Mouse (Mus musculus): ENCODE measurements at regions not wholly inside any gene's neighbourhood (a gene's known extent, or its start where the extent isn't known, plus 50 kb on each side); places are given as distances from the start of the nearest gene placed in this dataset.

DNA sequence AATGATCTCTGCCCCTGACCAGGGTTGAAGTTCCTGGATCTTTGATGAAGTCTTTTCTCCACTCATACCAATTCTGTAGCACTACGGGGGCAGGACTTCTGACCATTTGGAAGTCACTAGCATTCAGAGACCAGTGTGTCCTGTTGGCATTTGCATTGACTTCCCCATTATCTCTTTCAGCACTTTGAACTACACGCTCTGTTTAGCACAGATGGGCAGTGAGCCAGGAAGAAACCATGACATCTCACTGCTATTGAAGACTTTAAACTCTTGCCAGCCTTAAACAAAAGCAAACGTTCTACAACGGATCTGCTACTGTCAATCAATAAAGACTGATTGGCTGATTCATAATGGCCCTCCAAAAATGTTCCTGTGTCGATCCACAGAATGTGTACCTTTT, 222.5 kb upstream of the Clnk start:
- H3K27ac ChIP-seq (ENCODE audit: control insufficient read depth, insufficient read depth, low read depth, low read length), result no peak overlapping the region
- TF ChIP-seq CTCF (IDR thresholded peaks at IDR 0.05; ENCODE audit: control insufficient read depth, insufficient read depth, insufficient replicate concordance, low read depth, low read length) (no peak), POLR2A (IDR thresholded peaks at IDR 0.05; ENCODE audit: control insufficient read depth, low read depth, low read length) (no peak)
- H3K4me3 ChIP-seq (ENCODE audit: control insufficient read depth, low read depth, low read length), result no peak overlapping the region
- H3K27me3 ChIP-seq (ENCODE audit: control insufficient read depth, insufficient read depth, low read length), result no peaks in the 10 kb centered on the region
- H3K36me3 ChIP-seq (ENCODE audit: control insufficient read depth, insufficient read depth, low read length), result no peaks in the 10 kb centered on the region
- H3K4me1 ChIP-seq (ENCODE audit: control insufficient read depth, insufficient read depth, low read length), result no peaks in the 10 kb centered on the region

DNA sequence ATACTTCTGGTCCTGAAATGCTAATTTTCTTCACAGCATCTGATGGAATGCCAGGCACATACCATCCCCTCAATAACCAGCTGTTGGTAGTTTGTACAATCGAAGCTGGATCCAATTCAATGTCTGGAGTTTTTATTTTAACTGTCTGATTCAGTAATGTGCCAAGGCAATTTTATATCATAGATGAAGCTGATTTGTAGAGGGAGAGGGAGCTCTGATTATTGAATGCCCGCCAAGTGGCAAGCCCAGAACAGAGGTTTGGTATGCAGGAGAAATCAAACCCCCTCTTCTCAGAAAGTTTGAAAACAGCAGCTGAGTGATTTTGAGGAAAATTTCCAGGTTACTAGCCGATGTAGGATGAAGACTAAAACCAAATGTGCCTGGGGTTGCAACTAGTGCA, 218.3 kb upstream of the Clnk start:
- Histone ChIP-seq H3K27me3 (ENCODE audit: control insufficient read depth, insufficient read depth, low read length) (no peaks in the 10 kb centered on the region), H3K27ac (ENCODE audit: control insufficient read depth, insufficient read depth, low read depth, low read length) (no peak overlapping the region), H3K4me3 (ENCODE audit: control insufficient read depth, low read depth, low read length) (no peak overlapping the region), H3K4me1 (ENCODE audit: control insufficient read depth, insufficient read depth, low read length) (no peaks in the 10 kb centered on the region), H3K36me3 (ENCODE audit: control insufficient read depth, insufficient read depth, low read length) (no peaks in the 10 kb centered on the region)
- no peak for TF ChIP-seq POLR2A (IDR thresholded peaks at IDR 0.05; ENCODE audit: control insufficient read depth, low read depth, low read length)

DNA sequence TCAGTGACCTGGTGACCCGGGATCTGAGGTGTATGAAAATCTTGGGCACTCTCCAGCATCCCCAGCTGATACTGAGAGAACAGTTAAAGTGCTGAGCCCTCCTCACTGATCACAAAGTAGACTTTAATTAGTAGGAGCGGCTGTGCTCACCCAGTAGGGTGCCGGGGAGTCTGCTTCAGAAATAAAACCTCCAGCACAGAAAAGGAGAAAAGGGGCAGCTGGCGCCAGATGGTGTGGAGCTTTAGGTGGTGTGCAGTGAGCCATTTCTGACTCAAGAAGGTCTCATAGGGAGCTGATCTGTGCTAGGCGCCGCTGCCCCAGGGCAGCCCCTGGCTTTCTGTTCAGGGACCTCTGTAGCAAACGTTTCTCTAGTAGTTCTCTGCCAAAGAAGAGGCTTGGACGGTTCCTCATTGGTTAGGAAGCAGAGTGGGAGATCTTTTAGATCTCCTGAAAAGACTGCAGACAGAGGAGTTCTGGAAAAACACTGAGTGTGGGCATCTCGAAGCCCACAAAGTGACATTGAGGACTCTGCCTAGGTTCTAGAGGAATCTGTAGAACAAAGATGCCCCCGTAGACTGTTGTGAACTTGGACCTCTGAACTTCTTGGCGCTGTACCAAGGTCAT, 200.1 kb upstream of the Clnk start:
- TF ChIP-seq POLR2A (IDR thresholded peaks at IDR 0.05; ENCODE audit: control insufficient read depth, low read depth, low read length), result no peak
- no peak for TF ChIP-seq CTCF (IDR thresholded peaks at IDR 0.05; ENCODE audit: control insufficient read depth, insufficient read depth, insufficient replicate concordance, low read depth, low read length)
- Histone ChIP-seq H3K27me3 (ENCODE audit: control insufficient read depth, insufficient read depth, low read length) (no peaks in the 10 kb centered on the region), H3K4me1 (ENCODE audit: control insufficient read depth, insufficient read depth, low read length) (peaks cover 3% of the 10 kb centered on the region; the same call in 1 of the 2 replicates), H3K4me3 (ENCODE audit: control insufficient read depth, low read depth, low read length) (no peak overlapping the region), H3K36me3 (ENCODE audit: control insufficient read depth, insufficient read depth, low read length) (no peaks in the 10 kb centered on the region), H3K27ac (ENCODE audit: control insufficient read depth, insufficient read depth, low read depth, low read length) (no peak overlapping the region)

DNA sequence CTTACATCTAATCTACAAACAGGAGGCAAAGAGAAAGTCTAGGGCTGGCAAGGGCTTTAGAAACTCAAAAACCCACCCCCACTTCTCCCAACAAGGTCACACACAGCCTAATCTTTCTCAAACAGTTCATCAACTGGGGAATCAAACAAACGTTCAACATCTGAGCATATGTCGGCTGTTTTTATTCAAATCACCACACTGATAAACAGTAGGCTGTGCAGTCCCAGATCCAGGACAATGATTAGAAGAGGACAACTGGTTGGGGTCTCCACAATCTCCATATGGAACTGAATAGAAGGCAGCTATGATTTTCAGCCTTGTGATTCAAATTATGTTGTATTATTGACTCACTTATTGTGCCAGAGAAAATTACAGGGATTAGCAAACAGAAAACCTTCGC, 193.1 kb upstream of the Clnk start:
- no peaks in the 10 kb centered on the region for H3K27me3 ChIP-seq (ENCODE audit: control insufficient read depth, insufficient read depth, low read length)
- no peaks in the 10 kb centered on the region for H3K4me1 ChIP-seq (ENCODE audit: control insufficient read depth, insufficient read depth, low read length)
- H3K27ac ChIP-seq (ENCODE audit: control insufficient read depth, insufficient read depth, low read depth, low read length), result no peak overlapping the region
- H3K36me3 ChIP-seq (ENCODE audit: control insufficient read depth, insufficient read depth, low read length), result no peaks in the 10 kb centered on the region
- TF ChIP-seq POLR2A (IDR thresholded peaks at IDR 0.05; ENCODE audit: control insufficient read depth, low read depth, low read length), result no peak
- no peak overlapping the region for H3K4me3 ChIP-seq (ENCODE audit: control insufficient read depth, low read depth, low read length)

DNA sequence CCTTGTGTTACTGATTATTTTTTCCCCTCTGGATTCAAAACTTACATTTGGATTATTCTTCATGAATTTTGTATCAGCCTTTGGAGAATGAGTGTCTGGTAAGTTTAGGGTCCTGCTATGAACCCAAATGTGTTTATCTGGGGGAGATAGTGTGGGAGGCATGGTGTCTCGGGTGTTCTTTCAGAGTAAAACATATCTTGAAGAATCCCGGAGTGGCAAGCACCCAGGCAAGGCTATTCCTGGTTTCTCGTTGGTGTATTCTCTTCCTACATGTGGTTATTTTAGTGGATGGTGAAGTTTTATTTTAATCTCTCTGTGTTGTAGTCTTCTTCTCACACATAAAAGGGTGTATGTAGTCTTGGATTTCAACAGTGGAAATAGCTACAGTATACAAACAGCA, 186.4 kb upstream of the Clnk start:
- H3K4me1 ChIP-seq (ENCODE audit: control insufficient read depth, insufficient read depth, low read length), result no peaks in the 10 kb centered on the region
- H3K36me3 ChIP-seq (ENCODE audit: control insufficient read depth, insufficient read depth, low read length), result no peaks in the 10 kb centered on the region
- H3K27me3 ChIP-seq (ENCODE audit: control insufficient read depth, insufficient read depth, low read length), result no peaks in the 10 kb centered on the region
- H3K27ac ChIP-seq (ENCODE audit: control insufficient read depth, insufficient read depth, low read depth, low read length), result no peak overlapping the region
- no peak overlapping the region for H3K4me3 ChIP-seq (ENCODE audit: control insufficient read depth, low read depth, low read length)
- TF ChIP-seq POLR2A (IDR thresholded peaks at IDR 0.05; ENCODE audit: control insufficient read depth, low read depth, low read length) (no peak), CTCF (IDR thresholded peaks at IDR 0.05; ENCODE audit: control insufficient read depth, insufficient read depth, insufficient replicate concordance, low read depth, low read length) (no peak)

DNA sequence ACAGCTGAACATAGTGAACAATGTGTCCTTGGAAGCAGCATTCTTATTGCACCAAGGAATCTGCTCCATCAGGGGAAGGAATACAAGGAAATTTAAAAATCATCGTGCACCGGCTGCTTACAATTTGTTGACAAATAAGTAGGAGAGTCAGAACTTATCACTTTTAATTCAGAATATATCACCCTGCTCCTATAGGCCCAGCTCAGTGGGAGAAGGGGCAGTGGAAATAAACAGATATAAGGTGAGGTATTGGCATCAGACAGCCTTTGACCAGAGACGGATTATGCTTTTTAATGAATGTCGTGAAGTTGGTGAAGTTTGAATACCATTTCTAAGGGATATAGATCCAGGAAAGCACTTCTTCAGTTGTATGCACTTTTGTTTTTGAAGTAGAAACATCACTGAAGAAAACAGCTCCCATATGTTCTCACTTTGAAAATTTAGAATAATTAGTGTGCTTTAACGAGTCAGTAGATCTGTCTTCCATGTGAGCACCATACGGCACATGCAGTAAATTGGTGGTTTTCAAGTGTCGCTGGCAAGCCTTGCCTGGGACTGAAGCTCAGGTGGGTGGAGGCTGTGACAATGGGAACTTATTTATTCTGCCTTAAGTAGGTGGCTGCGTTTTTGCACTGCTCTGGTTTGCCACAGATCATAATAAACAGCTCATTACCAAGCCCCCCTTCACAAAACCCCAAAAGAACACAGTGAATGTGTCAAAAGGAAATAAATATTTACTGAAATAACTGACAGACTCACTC, 176.1 kb upstream of the Clnk start:
- TF ChIP-seq POLR2A (IDR thresholded peaks at IDR 0.05; ENCODE audit: control insufficient read depth, low read depth, low read length) (no peak), CTCF (IDR thresholded peaks at IDR 0.05; ENCODE audit: control insufficient read depth, insufficient read depth, insufficient replicate concordance, low read depth, low read length) (no peak)
- no peaks in the 10 kb centered on the region for H3K27me3 ChIP-seq (ENCODE audit: control insufficient read depth, insufficient read depth, low read length)
- no peak overlapping the region for H3K27ac ChIP-seq (ENCODE audit: control insufficient read depth, insufficient read depth, low read depth, low read length)
- no peak overlapping the region for H3K4me3 ChIP-seq (ENCODE audit: control insufficient read depth, low read depth, low read length)
- H3K36me3 ChIP-seq (ENCODE audit: control insufficient read depth, insufficient read depth, low read length), result no peaks in the 10 kb centered on the region
- no peaks in the 10 kb centered on the region for H3K4me1 ChIP-seq (ENCODE audit: control insufficient read depth, insufficient read depth, low read length)

DNA sequence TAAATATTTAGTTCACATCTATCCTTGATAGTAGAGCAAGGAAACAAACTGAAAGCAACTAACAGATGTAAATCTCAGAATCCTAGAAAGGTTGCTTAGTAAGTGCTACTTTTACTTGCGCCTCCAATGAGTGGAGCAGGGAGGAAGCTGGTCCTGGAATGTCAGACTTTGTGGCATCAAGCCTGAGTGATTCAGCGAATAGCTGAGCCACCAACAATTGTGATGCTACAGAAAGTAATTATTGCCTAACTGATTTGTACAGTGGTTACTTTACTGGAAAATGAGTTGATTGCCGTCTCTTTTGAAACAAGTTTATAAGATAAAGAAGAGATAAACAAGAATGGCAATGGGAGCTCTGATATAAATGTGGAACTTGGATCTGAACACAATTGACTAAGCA, 173.9 kb upstream of the Clnk start:
- H3K4me3 ChIP-seq (ENCODE audit: control insufficient read depth, low read depth, low read length), result no peak overlapping the region
- H3K27ac ChIP-seq (ENCODE audit: control insufficient read depth, insufficient read depth, low read depth, low read length), result no peak overlapping the region
- no peaks in the 10 kb centered on the region for H3K4me1 ChIP-seq (ENCODE audit: control insufficient read depth, insufficient read depth, low read length)
- H3K36me3 ChIP-seq (ENCODE audit: control insufficient read depth, insufficient read depth, low read length), result no peaks in the 10 kb centered on the region
- no peak for TF ChIP-seq POLR2A (IDR thresholded peaks at IDR 0.05; ENCODE audit: control insufficient read depth, low read depth, low read length)
- no peak for TF ChIP-seq CTCF (IDR thresholded peaks at IDR 0.05; ENCODE audit: control insufficient read depth, insufficient read depth, insufficient replicate concordance, low read depth, low read length)
- H3K27me3 ChIP-seq (ENCODE audit: control insufficient read depth, insufficient read depth, low read length), result no peaks in the 10 kb centered on the region
